Mouse (Mus musculus) heart, postnatal 0 days (tissue): ENCODE data around the gene Frmd4b.

ENCODE experiments used
- CTCF ChIP-seq: IDR thresholded peaks from 2 replicates; pipeline ENCODE4 v1.5.1; 2016; ENCODE audit warnings: antibody characterized with exemption, control low read depth, low read depth
- EP300 ChIP-seq: IDR thresholded peaks from 2 replicates; pipeline ENCODE4 v1.6.1; 2016; ENCODE audit warnings: antibody characterized with exemption, low read depth

- TF ChIP-seq CTCF: no peak
- TF ChIP-seq EP300: no peak
These were observed 221.6 kb downstream of the Frmd4b start for GRCm38 (mm10) chr6:97395477-97396350.
